Mouse (Mus musculus): ENCODE data around the gene Tmem208. TPM values are rescaled to one million over a fixed set of nuclear protein-coding genes. Genes with fewer than 3 reads are reported as not detected.

Tmem208 gene
- polyA plus RNA-seq, 1 experiment from 2014 or later = 105 TPM

GRCm38 (mm10) chr8:105348450-105349095, 22.4 kb downstream of the Tmem208 start, which contains the start of gene Slc9a5:
Gene Slc9a5, plus strand, starts transcription at chr8:105348843.
- peaks cover 12% of the 10 kb centered on the region; the same call in 1 of the 2 replicates for H3K4me1 ChIP-seq (replicated peaks; ENCODE audit: control insufficient read depth, insufficient read depth)
- WGBS = under 1% methylated on average over 34 of the region's 34 CpGs
- H3K9me3 ChIP-seq (ENCODE audit: control insufficient read depth, low read length) = no peaks in the 10 kb centered on the region
- H3K9ac ChIP-seq (ENCODE audit: low read length) = peak within 1 kb of the TSS; percentile 74
- peak within 1 kb of the TSS; percentile 91 for H3K27ac ChIP-seq (replicated peaks)
- no peaks in the 10 kb centered on the region for H3K36me3 ChIP-seq (ENCODE audit: control insufficient read depth, insufficient read depth, low read length)
- H3K27me3 ChIP-seq (ENCODE audit: control insufficient read depth, insufficient read depth, low read length) = no peaks in the 10 kb centered on the region
- DNase-seq (ENCODE audit: low spot score) = peak; percentile 47
- ATAC-seq (ENCODE audit: low FRiP score, low TSS enrichment) = no peak
- peak within 1 kb of the TSS; percentile 76 for H3K4me3 ChIP-seq (ENCODE audit: low read depth, low read length)
- H3K4me2 ChIP-seq (replicated peaks; ENCODE audit: low read depth) = peak within 1 kb of the TSS; percentile 94
- no peak for TF ChIP-seq EP300 (optimal IDR thresholded peaks at IDR 0.05)
- peak; percentile 52 for TF ChIP-seq CTCF (IDR thresholded peaks at IDR 0.05; ENCODE audit: low read depth)

GRCm38 (mm10) chr8:105349096-105349771, 23.1 kb downstream of the Tmem208 start:
- Histone ChIP-seq H3K36me3 (ENCODE audit: control insufficient read depth, insufficient read depth, low read length) (no peaks in the 10 kb centered on the region), H3K4me2 (replicated peaks; ENCODE audit: low read depth) (peak overlapping the region; percentile 94), H3K9me3 (ENCODE audit: control insufficient read depth, low read length) (no peaks in the 10 kb centered on the region), H3K4me3 (ENCODE audit: low read depth, low read length) (peak overlapping the region; percentile 76), H3K4me1 (replicated peaks; ENCODE audit: control insufficient read depth, insufficient read depth) (peaks cover 12% of the 10 kb centered on the region; the same call in 1 of the 2 replicates), H3K9ac (ENCODE audit: low read length) (peak overlapping the region; percentile 55), H3K27ac (replicated peaks) (no peak overlapping the region), H3K27me3 (ENCODE audit: control insufficient read depth, insufficient read depth, low read length) (no peaks in the 10 kb centered on the region)
- ATAC-seq (ENCODE audit: low FRiP score, low TSS enrichment) (no peak), DNase-seq (ENCODE audit: low spot score) (no peak)
- TF ChIP-seq CTCF (IDR thresholded peaks at IDR 0.05; ENCODE audit: low read depth) = no peak
- no peak for TF ChIP-seq EP300 (optimal IDR thresholded peaks at IDR 0.05)
- whole genome bisulfite sequencing = 2% methylated on average over 33 of the region's 48 CpGs

- Histone ChIP-seq H3K36me3 (ENCODE audit: control insufficient read depth, insufficient read depth, low read length) (no peaks in the 10 kb centered on the region), H3K27ac (replicated peaks) (no peak overlapping the region), H3K4me3 (ENCODE audit: low read depth, low read length) (no peak overlapping the region), H3K4me2 (replicated peaks; ENCODE audit: low read depth) (no peak overlapping the region), H3K9ac (ENCODE audit: low read length) (no peak overlapping the region), H3K9me3 (ENCODE audit: control insufficient read depth, low read length) (no peaks in the 10 kb centered on the region), H3K27me3 (ENCODE audit: control insufficient read depth, insufficient read depth, low read length) (no peaks in the 10 kb centered on the region), H3K4me1 (replicated peaks; ENCODE audit: control insufficient read depth, insufficient read depth) (peaks cover 8% of the 10 kb centered on the region; the same call in 1 of the 2 replicates)
- DNase-seq (ENCODE audit: low spot score) (no peak), ATAC-seq (ENCODE audit: low FRiP score, low TSS enrichment) (no peak)
- TF ChIP-seq EP300 (optimal IDR thresholded peaks at IDR 0.05) = no peak
- 54% methylated on average over 7 of the region's 7 CpGs for WGBS
Observed at GRCm38 (mm10) chr8:105350186-105350585, 24.0 kb downstream of the Tmem208 start.

- Histone ChIP-seq H3K27me3 (ENCODE audit: control insufficient read depth, insufficient read depth, low read length) (no peaks in the 10 kb centered on the region), H3K4me3 (ENCODE audit: low read depth, low read length) (no peak overlapping the region), H3K36me3 (ENCODE audit: control insufficient read depth, insufficient read depth, low read length) (no peaks in the 10 kb centered on the region), H3K9ac (ENCODE audit: low read length) (no peak overlapping the region), H3K27ac (replicated peaks) (no peak overlapping the region), H3K9me3 (ENCODE audit: control insufficient read depth, low read length) (no peaks in the 10 kb centered on the region), H3K4me2 (replicated peaks; ENCODE audit: low read depth) (no peak overlapping the region), H3K4me1 (replicated peaks; ENCODE audit: control insufficient read depth, insufficient read depth) (no peaks in the 10 kb centered on the region; the same call in 1 of the 2 replicates)
- 81% methylated on average over 8 of the region's 8 CpGs for WGBS
- DNase-seq (ENCODE audit: low spot score) (no peak), ATAC-seq (ENCODE audit: low FRiP score, low TSS enrichment) (no peak)
- TF ChIP-seq EP300 (optimal IDR thresholded peaks at IDR 0.05) = no peak
- no peak for TF ChIP-seq CTCF (IDR thresholded peaks at IDR 0.05; ENCODE audit: low read depth)
Observed at GRCm38 (mm10) chr8:105353583-105354135, 27.5 kb downstream of the Tmem208 start.

GRCm38 (mm10) chr8:105354549-105354948, 28.4 kb downstream of the Tmem208 start:
- Histone ChIP-seq H3K27ac (replicated peaks) (no peak overlapping the region), H3K4me1 (replicated peaks; ENCODE audit: control insufficient read depth, insufficient read depth) (no peaks in the 10 kb centered on the region; the same call in 1 of the 2 replicates), H3K27me3 (ENCODE audit: control insufficient read depth, insufficient read depth, low read length) (no peaks in the 10 kb centered on the region), H3K9ac (ENCODE audit: low read length) (no peak overlapping the region), H3K36me3 (ENCODE audit: control insufficient read depth, insufficient read depth, low read length) (no peaks in the 10 kb centered on the region), H3K4me3 (ENCODE audit: low read depth, low read length) (no peak overlapping the region), H3K9me3 (ENCODE audit: control insufficient read depth, low read length) (no peaks in the 10 kb centered on the region), H3K4me2 (replicated peaks; ENCODE audit: low read depth) (no peak overlapping the region)
- no peak for DNase-seq (ENCODE audit: low spot score)
- WGBS = 96% methylated on average over 4 of the region's 4 CpGs
- TF ChIP-seq CTCF (IDR thresholded peaks at IDR 0.05; ENCODE audit: low read depth) (no peak), EP300 (optimal IDR thresholded peaks at IDR 0.05) (no peak)
- ATAC-seq (ENCODE audit: low FRiP score, low TSS enrichment) = no peak

Measured in stomach, postnatal 0 days (tissue).